Mouse (Mus musculus) heart, postnatal 10 days (tissue): ENCODE results near the gene Mad2l1bp. TPM values are rescaled to one million over a fixed set of nuclear protein-coding genes. Genes with fewer than 3 reads are reported as not detected.
A peak's percentile ranks its signal among the peaks of the same experiment; 100 is the strongest.

ENCODE experiments used
- DNase-seq, 2 experiments: peaks; one replicate each; pipeline ENCODE4 v3.0.0; 2021
- intact Hi-C: fragments of 180-260 bp; cut with DNase I; formaldehyde crosslinking; loops from one replicate; pipeline ENCODE4 v1.15.1; 2025
- total RNA-seq, 2 experiments: library from RNA; stranded (reverse); gene quantifications; 2 replicates each; pipeline ENCODE4 v1.2.3; 2021

The Mad2l1bp gene
- total RNA-seq, 2 experiments from 2014 or later: 18.5 to 21.6 TPM

- intact Hi-C loops: no loop called here
- DNase-seq: peak in 1 of 2 experiments; percentile 44
These were observed 35.5 kb downstream of the Mad2l1bp start for GRCm38 (mm10) chr17:46117623-46118422.

- no peak for DNase-seq
- intact Hi-C loops: no loop called here
These were observed 36.5 kb downstream of the Mad2l1bp start for GRCm38 (mm10) chr17:46116881-46117280.

- intact Hi-C loops: no loop called here
These were observed 37.2 kb downstream of the Mad2l1bp start for GRCm38 (mm10) chr17:46116138-46116537.

GRCm38 (mm10) chr17:46115489-46115888 lies 37.9 kb downstream of the Mad2l1bp start:
- DNase-seq: peak in 1 of 2 experiments; percentile 43
- intact Hi-C loops: no loop called here

More at GRCm38 (mm10) chr17:46116138-46116537, 37.2 kb downstream of the Mad2l1bp start:
- DNase-seq: no peak

GRCm38 (mm10) chr17:46110402-46111289 lies 42.7 kb downstream of the Mad2l1bp start, which contains the start of gene Mrps18a:
Mrps18a (plus strand) TSS chr17:46110986.
- intact Hi-C loops: no loop called here
- DNase-seq: peak; percentile 85 to 92

- intact Hi-C loops: no loop called here
- no peak for DNase-seq
These were observed 45.1 kb downstream of the Mad2l1bp start for GRCm38 (mm10) chr17:46108286-46108685.

GRCm38 (mm10) chr17:46104487-46104886 lies 48.9 kb downstream of the Mad2l1bp start:
- peak; percentile 58 to 75 for DNase-seq
- intact Hi-C loops: no loop called here

- intact Hi-C loops: no loop called here
- no peak for DNase-seq
These were observed 50.7 kb downstream of the Mad2l1bp start for GRCm38 (mm10) chr17:46102608-46103159.

GRCm38 (mm10) chr17:46101906-46102305 lies 51.4 kb downstream of the Mad2l1bp start:
- intact Hi-C loops: no loop called here

GRCm38 (mm10) chr17:46098525-46098924 lies 54.8 kb downstream of the Mad2l1bp start:
- intact Hi-C loops: no loop called here
- DNase-seq: no peak

More at GRCm38 (mm10) chr17:46101906-46102305, 51.4 kb downstream of the Mad2l1bp start:
- DNase-seq: no peak

Other genes starting within 250 kb of the Mad2l1bp start
- gene Vegfa, start 121.2 kb downstream of the Mad2l1bp start, total RNA-seq: 100 to 1,000 TPM; 231 to 234 TPM
- gene Mrps18a, start 42.6 kb downstream of the Mad2l1bp start, total RNA-seq: 100 to 1,000 TPM; 121 to 129 TPM
- gene Rsph9, start 9.3 kb downstream of the Mad2l1bp start, total RNA-seq: 1 to 10 TPM; 1.3 to 2.3 TPM
- gene Gtpbp2, start 7.5 kb upstream of the Mad2l1bp start, total RNA-seq: 10 to 100 TPM; 83.5 to 84.8 TPM
- 10 to 100 TPM; 11.6 to 15.9 TPM for gene Polh, start 49.1 kb upstream of the Mad2l1bp start, total RNA-seq
- gene Xpo5, start 49.2 kb upstream of the Mad2l1bp start, total RNA-seq: 10 to 100 TPM; 21.6 to 27.4 TPM
- 10 to 100 TPM; 23.8 to 26.9 TPM for gene Polr1c, start 94.5 kb upstream of the Mad2l1bp start, total RNA-seq
- gene Yipf3, start 94.5 kb upstream of the Mad2l1bp start, total RNA-seq: 10 to 100 TPM; 69.3 to 75.1 TPM
- under 1 TPM; 0.38 to 0.40 TPM for gene Lrrc73, start 100.0 kb upstream of the Mad2l1bp start, total RNA-seq
- 10 to 100 TPM; 54.0 to 56.3 TPM for gene Tjap1, start 129.5 kb upstream of the Mad2l1bp start, total RNA-seq
- 1 to 10 TPM in 1 of 2 experiments, under 1 TPM in 1; 0.57 to 1.0 TPM for gene Dlk2, start 143.9 kb upstream of the Mad2l1bp start, total RNA-seq
- 1 to 10 TPM; 5.4 to 6.1 TPM for gene Abcc10, start 174.8 kb upstream of the Mad2l1bp start, total RNA-seq
- 10 to 100 TPM; 22.5 to 25.3 TPM for gene Zfp318, start 230.2 kb upstream of the Mad2l1bp start, total RNA-seq